Mouse (Mus musculus): Measurements from ENCODE around the gene Adam8. TPM values are rescaled to one million over a fixed set of nuclear protein-coding genes. Genes with fewer than 3 reads are reported as not detected.

Gene Adam8
- total and polyA plus RNA-seq, 2 experiments from 2014 or later: 0.47 to 2.6 TPM

GRCm38 (mm10) chr7:139970216-139970919, 22.0 kb downstream of the Adam8 start:
- no peak for TF ChIP-seq CTCF (IDR thresholded peaks at IDR 0.05; ENCODE audit: low read depth)
- no peak overlapping the region for H3K4me3 ChIP-seq (ENCODE audit: low read depth, low read length)
- DNase-seq: no peak
- H3K4me2 ChIP-seq (ENCODE audit: low read depth): no peak overlapping the region
- no peaks in the 10 kb centered on the region for H3K4me1 ChIP-seq (ENCODE audit: insufficient read depth)
- H3K9ac ChIP-seq: no peak overlapping the region
- 89% methylated on average over 10 of the region's 10 CpGs for WGBS
- no peak for ATAC-seq
- H3K27me3 ChIP-seq (ENCODE audit: insufficient read depth, low read length): no peaks in the 10 kb centered on the region; the same call in 1 of the 2 replicates
- no peaks in the 10 kb centered on the region for H3K9me3 ChIP-seq (ENCODE audit: low read length)
- H3K27ac ChIP-seq (ENCODE audit: low read depth, low read length): no peak overlapping the region
- H3K36me3 ChIP-seq (ENCODE audit: insufficient read depth): no peaks in the 10 kb centered on the region

GRCm38 (mm10) chr7:139969348-139970130, 22.8 kb downstream of the Adam8 start:
- Histone ChIP-seq H3K9me3 (ENCODE audit: low read length) (no peaks in the 10 kb centered on the region), H3K4me3 (ENCODE audit: low read depth, low read length) (no peak overlapping the region), H3K36me3 (ENCODE audit: insufficient read depth) (no peaks in the 10 kb centered on the region), H3K4me2 (ENCODE audit: low read depth) (no peak overlapping the region), H3K27me3 (ENCODE audit: insufficient read depth, low read length) (no peaks in the 10 kb centered on the region; the same call in 1 of the 2 replicates), H3K27ac (ENCODE audit: low read depth, low read length) (no peak overlapping the region), H3K9ac (no peak overlapping the region), H3K4me1 (ENCODE audit: insufficient read depth) (no peaks in the 10 kb centered on the region)
- DNase-seq: peak; percentile 86
- WGBS: 37% methylated on average over 10 of the region's 10 CpGs
- peak; percentile 90 for TF ChIP-seq CTCF (IDR thresholded peaks at IDR 0.05; ENCODE audit: low read depth)
- ATAC-seq: peak; percentile 55; the same call in 1 of the 2 replicates

GRCm38 (mm10) chr7:139968428-139968827, 23.9 kb downstream of the Adam8 start:
- Histone ChIP-seq H3K4me1 (ENCODE audit: insufficient read depth) (no peaks in the 10 kb centered on the region), H3K4me2 (ENCODE audit: low read depth) (no peak overlapping the region), H3K4me3 (ENCODE audit: low read depth, low read length) (no peak overlapping the region), H3K9ac (no peak overlapping the region), H3K27ac (ENCODE audit: low read depth, low read length) (no peak overlapping the region), H3K36me3 (ENCODE audit: insufficient read depth) (no peaks in the 10 kb centered on the region), H3K27me3 (ENCODE audit: insufficient read depth, low read length) (no peaks in the 10 kb centered on the region; the same call in 1 of the 2 replicates), H3K9me3 (ENCODE audit: low read length) (no peaks in the 10 kb centered on the region)
- DNase-seq (no peak), ATAC-seq (no peak)
- 46% methylated on average over 5 of the region's 5 CpGs for WGBS
- no peak for TF ChIP-seq CTCF (IDR thresholded peaks at IDR 0.05; ENCODE audit: low read depth)

GRCm38 (mm10) chr7:139967175-139967574, 25.2 kb downstream of the Adam8 start:
- no peaks in the 10 kb centered on the region for H3K4me1 ChIP-seq (ENCODE audit: insufficient read depth)
- no peak for DNase-seq
- H3K27ac ChIP-seq (ENCODE audit: low read depth, low read length): no peak overlapping the region
- no peaks in the 10 kb centered on the region for H3K9me3 ChIP-seq (ENCODE audit: low read length)
- no peaks in the 10 kb centered on the region; the same call in 1 of the 2 replicates for H3K27me3 ChIP-seq (ENCODE audit: insufficient read depth, low read length)
- H3K36me3 ChIP-seq (ENCODE audit: insufficient read depth): no peaks in the 10 kb centered on the region
- no peak overlapping the region for H3K4me3 ChIP-seq (ENCODE audit: low read depth, low read length)
- no peak overlapping the region for H3K4me2 ChIP-seq (ENCODE audit: low read depth)
- TF ChIP-seq CTCF (IDR thresholded peaks at IDR 0.05; ENCODE audit: low read depth): no peak
- ATAC-seq: no peak
- no peak overlapping the region for H3K9ac ChIP-seq
- WGBS: 19% methylated on average over 4 of the region's 4 CpGs

GRCm38 (mm10) chr7:139963814-139964213, 28.5 kb downstream of the Adam8 start:
- H3K9me3 ChIP-seq (ENCODE audit: low read length): no peaks in the 10 kb centered on the region
- no peaks in the 10 kb centered on the region for H3K4me1 ChIP-seq (ENCODE audit: insufficient read depth)
- no peaks in the 10 kb centered on the region for H3K36me3 ChIP-seq (ENCODE audit: insufficient read depth)
- ATAC-seq: no peak
- no peak overlapping the region for H3K27ac ChIP-seq (ENCODE audit: low read depth, low read length)
- H3K4me3 ChIP-seq (ENCODE audit: low read depth, low read length): no peak overlapping the region
- H3K4me2 ChIP-seq (ENCODE audit: low read depth): no peak overlapping the region
- H3K27me3 ChIP-seq (ENCODE audit: insufficient read depth, low read length): no peaks in the 10 kb centered on the region; the same call in 1 of the 2 replicates
- no peak for TF ChIP-seq CTCF (IDR thresholded peaks at IDR 0.05; ENCODE audit: low read depth)
- 60% methylated on average over 4 of the region's 4 CpGs for WGBS
- no peak overlapping the region for H3K9ac ChIP-seq
- no peak for DNase-seq

- no peaks in the 10 kb centered on the region for H3K27me3 ChIP-seq (ENCODE audit: insufficient read depth, low read length)
Measured at GRCm38 (mm10) chr7:139961141-139961540, 31.2 kb downstream of the Adam8 start.

GRCm38 (mm10) chr7:139957958-139958357, 34.4 kb downstream of the Adam8 start:
- Histone ChIP-seq H3K27ac (ENCODE audit: low read depth, low read length) (no peak overlapping the region), H3K4me1 (ENCODE audit: insufficient read depth) (no peaks in the 10 kb centered on the region), H3K36me3 (ENCODE audit: insufficient read depth) (no peaks in the 10 kb centered on the region), H3K27me3 (ENCODE audit: insufficient read depth, low read length) (no peaks in the 10 kb centered on the region), H3K4me2 (ENCODE audit: low read depth) (no peak overlapping the region), H3K9ac (no peak overlapping the region), H3K4me3 (ENCODE audit: low read depth, low read length) (no peak overlapping the region), H3K9me3 (ENCODE audit: low read length) (no peaks in the 10 kb centered on the region)
- no peak for TF ChIP-seq CTCF (IDR thresholded peaks at IDR 0.05; ENCODE audit: low read depth)
- DNase-seq (no peak), ATAC-seq (peak; percentile 64)
- WGBS: 30% methylated on average over 11 of the region's 11 CpGs

More at GRCm38 (mm10) chr7:139961141-139961540, 31.2 kb downstream of the Adam8 start:
- no peak for DNase-seq
- H3K27ac ChIP-seq (ENCODE audit: low read depth, low read length): no peak overlapping the region
- WGBS: 90% methylated on average over 10 of the region's 10 CpGs
- no peaks in the 10 kb centered on the region for H3K36me3 ChIP-seq (ENCODE audit: insufficient read depth)
- no peak overlapping the region for H3K4me2 ChIP-seq (ENCODE audit: low read depth)
- H3K4me3 ChIP-seq (ENCODE audit: low read depth, low read length): no peak overlapping the region
- no peak overlapping the region for H3K9ac ChIP-seq
- H3K4me1 ChIP-seq (ENCODE audit: insufficient read depth): no peaks in the 10 kb centered on the region
- no peaks in the 10 kb centered on the region for H3K9me3 ChIP-seq (ENCODE audit: low read length)
- no peak for ATAC-seq
- no peak for TF ChIP-seq CTCF (IDR thresholded peaks at IDR 0.05; ENCODE audit: low read depth)

Measured in forebrain, postnatal 0 days (tissue).